Mouse (Mus musculus) E14TG2a.4 (cell line): ENCODE measurements around the gene Mllt10.

Source experiments
- H3K27me3 ChIP-seq: 2 replicates; pipeline ENCODE4 v1.6.1; 2014; ENCODE audit warnings: low read length, control low read depth; ENCODE audit not compliant: insufficient read depth
- H3K36me3 ChIP-seq: 2 replicates; pipeline ENCODE4 v1.6.1; 2014; ENCODE audit warnings: low read length, control low read depth; ENCODE audit not compliant: insufficient read depth
- H3K4me1 ChIP-seq: replicated peaks from 2 replicates; pipeline ENCODE4 v1.6.1; 2014; ENCODE audit warnings: low read depth, low read length, control low read depth
- H3K4me3 ChIP-seq: replicated peaks from 2 replicates; pipeline ENCODE4 v1.5.1; 2014; ENCODE audit warnings: mild to moderate bottlenecking, low read length
- H3K9me3 ChIP-seq: 2 replicates; pipeline ENCODE4 v1.6.1; 2014; ENCODE audit warnings: low read length, control low read depth
- CTCF ChIP-seq: conservative IDR thresholded peaks from 2 replicates; pipeline ENCODE4 v1.5.1; 2014; ENCODE audit warnings: low read length
- NANOG ChIP-seq: IDR thresholded peaks from 2 replicates; pipeline ENCODE4 v1.6.1; 2014; ENCODE audit warnings: borderline replicate concordance, low read length, mixed read lengths
- POU5F1 ChIP-seq: IDR thresholded peaks from 2 replicates; pipeline ENCODE4 v1.6.1; 2014; ENCODE audit warnings: low read length, borderline replicate concordance

Gene Mllt10

GRCm38 (mm10) chr2:18195691-18196396, 140.8 kb downstream of the Mllt10 start:
- Histone ChIP-seq H3K9me3 (no peaks in the 10 kb centered on the region), H3K4me3 (no peak overlapping the region), H3K27me3 (no peaks in the 10 kb centered on the region), H3K4me1 (no peaks in the 10 kb centered on the region), H3K36me3 (peaks cover 77% of the 10 kb centered on the region)
- TF ChIP-seq POU5F1 = no peak
- no peak for TF ChIP-seq NANOG
- TF ChIP-seq CTCF = no peak

GRCm38 (mm10) chr2:18201820-18202462, 146.9 kb downstream of the Mllt10 start:
- Histone ChIP-seq H3K9me3 (no peaks in the 10 kb centered on the region), H3K36me3 (peaks cover 77% of the 10 kb centered on the region), H3K4me3 (no peak overlapping the region), H3K27me3 (no peaks in the 10 kb centered on the region), H3K4me1 (0 out of 2 replicates have a peak, but pooled peaks cover 4% of the 10 kb centered on the region)
- TF ChIP-seq CTCF (no peak), POU5F1 (no peak), NANOG (no peak)

DNA sequence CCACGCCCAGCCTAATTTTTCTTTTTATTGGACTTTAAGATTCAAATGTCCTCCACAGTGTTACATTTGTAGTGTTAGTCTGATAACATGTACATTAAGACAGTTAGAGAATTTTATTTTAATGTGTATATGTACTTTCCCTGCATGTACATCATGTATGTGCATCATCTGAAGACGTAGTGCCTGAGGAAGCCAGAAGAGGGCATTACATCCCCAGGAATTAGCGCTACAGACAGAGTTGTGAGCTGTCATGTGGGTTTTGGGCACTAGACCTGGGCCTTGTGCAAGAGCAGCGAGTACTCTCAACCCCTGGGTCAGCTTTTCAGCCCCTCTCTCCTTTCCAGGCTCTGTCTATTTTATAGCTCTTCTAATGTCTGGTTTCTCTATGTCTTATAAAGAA, 147.9 kb downstream of the Mllt10 start:
- Histone ChIP-seq H3K9me3 (no peaks in the 10 kb centered on the region), H3K4me1 (0 out of 2 replicates have a peak, but pooled peaks cover 4% of the 10 kb centered on the region), H3K36me3 (peaks cover 77% of the 10 kb centered on the region), H3K4me3 (no peak overlapping the region), H3K27me3 (no peaks in the 10 kb centered on the region)
- TF ChIP-seq NANOG (no peak), CTCF (peak; percentile 32)

DNA sequence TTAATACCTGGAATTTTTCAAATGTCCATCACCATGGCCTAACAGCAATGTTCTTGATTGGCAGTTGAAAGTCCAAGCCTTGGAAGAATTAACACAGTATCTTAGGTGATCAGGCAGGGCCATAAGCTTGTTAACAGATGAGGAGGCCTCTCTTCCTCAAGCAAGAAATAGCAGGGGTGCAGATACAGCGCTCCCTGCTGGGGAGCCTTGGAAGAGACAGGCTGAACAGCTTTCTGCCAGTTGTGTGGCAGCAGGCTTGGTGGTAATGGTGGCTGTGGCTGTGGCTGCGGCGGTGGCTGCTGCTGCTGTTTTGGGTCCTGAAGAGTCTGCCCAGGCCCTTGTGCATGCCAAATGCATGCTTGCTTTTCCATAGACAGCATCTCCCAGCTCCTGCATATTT, 150.1 kb downstream of the Mllt10 start:
- no peak for TF ChIP-seq POU5F1
- TF ChIP-seq CTCF = peak; percentile 83
- H3K9me3 ChIP-seq = no peaks in the 10 kb centered on the region
- H3K36me3 ChIP-seq = peaks cover 82% of the 10 kb centered on the region
- no peak overlapping the region for H3K4me3 ChIP-seq
- H3K27me3 ChIP-seq = no peaks in the 10 kb centered on the region
- 0 out of 2 replicates have a peak, but pooled peaks cover 4% of the 10 kb centered on the region for H3K4me1 ChIP-seq

- Histone ChIP-seq H3K4me3 (no peak overlapping the region), H3K9me3 (no peaks in the 10 kb centered on the region), H3K27me3 (no peaks in the 10 kb centered on the region), H3K4me1 (0 out of 2 replicates have a peak, but pooled peaks cover 4% of the 10 kb centered on the region), H3K36me3 (peaks cover 84% of the 10 kb centered on the region)
- TF ChIP-seq CTCF = no peak
- TF ChIP-seq NANOG = no peak
- no peak for TF ChIP-seq POU5F1
These were observed 151.8 kb downstream of the Mllt10 start for GRCm38 (mm10) chr2:18206811-18207210.

GRCm38 (mm10) chr2:18208578-18208977, 153.5 kb downstream of the Mllt10 start:
- H3K27me3 ChIP-seq = no peaks in the 10 kb centered on the region
- TF ChIP-seq POU5F1 = no peak
- no peak overlapping the region for H3K4me3 ChIP-seq
- peaks cover 9% of the 10 kb centered on the region; the same call in 1 of the 2 replicates for H3K4me1 ChIP-seq
- H3K36me3 ChIP-seq = peaks cover 94% of the 10 kb centered on the region
- H3K9me3 ChIP-seq = no peaks in the 10 kb centered on the region

GRCm38 (mm10) chr2:18209211-18209823, 154.3 kb downstream of the Mllt10 start:
- peaks cover 94% of the 10 kb centered on the region for H3K36me3 ChIP-seq
- no peaks in the 10 kb centered on the region for H3K9me3 ChIP-seq
- TF ChIP-seq NANOG (no peak), POU5F1 (no peak), CTCF (no peak)
- no peaks in the 10 kb centered on the region for H3K27me3 ChIP-seq
- no peak overlapping the region for H3K4me3 ChIP-seq
- H3K4me1 ChIP-seq = peaks cover 9% of the 10 kb centered on the region; the same call in 1 of the 2 replicates

- no peak for TF ChIP-seq POU5F1
- no peak for TF ChIP-seq CTCF
- no peak for TF ChIP-seq NANOG
These were observed 154.9 kb downstream of the Mllt10 start for GRCm38 (mm10) chr2:18209948-18210347.

GRCm38 (mm10) chr2:18214031-18214430, 159.0 kb downstream of the Mllt10 start:
- TF ChIP-seq CTCF = no peak
- no peak for TF ChIP-seq NANOG
- TF ChIP-seq POU5F1 = no peak
- Histone ChIP-seq H3K36me3 (peaks cover 90% of the 10 kb centered on the region), H3K27me3 (no peaks in the 10 kb centered on the region), H3K4me3 (no peak overlapping the region), H3K4me1 (peaks cover 8% of the 10 kb centered on the region; the same call in 1 of the 2 replicates), H3K9me3 (no peaks in the 10 kb centered on the region)

More at GRCm38 (mm10) chr2:18209948-18210347, 154.9 kb downstream of the Mllt10 start:
- no peaks in the 10 kb centered on the region for H3K9me3 ChIP-seq
- H3K27me3 ChIP-seq = no peaks in the 10 kb centered on the region
- no peak overlapping the region for H3K4me3 ChIP-seq
- H3K4me1 ChIP-seq = peaks cover 12% of the 10 kb centered on the region; the same call in 1 of the 2 replicates
- H3K36me3 ChIP-seq = peaks cover 94% of the 10 kb centered on the region
